Mouse (Mus musculus): ENCODE data around the gene Cyp21a1. TPM values are rescaled to one million over a fixed set of nuclear protein-coding genes. Genes with fewer than 3 reads are reported as not detected.
"Not testable (repeated sequence)": the region's sequence is repeated elsewhere in the genome, so short reads cannot be mapped to it uniquely, and the experiment has no call there.

Cyp21a1 gene
- polyA plus RNA-seq, 1 experiment from 2014 or later = 4.9 TPM

DNA sequence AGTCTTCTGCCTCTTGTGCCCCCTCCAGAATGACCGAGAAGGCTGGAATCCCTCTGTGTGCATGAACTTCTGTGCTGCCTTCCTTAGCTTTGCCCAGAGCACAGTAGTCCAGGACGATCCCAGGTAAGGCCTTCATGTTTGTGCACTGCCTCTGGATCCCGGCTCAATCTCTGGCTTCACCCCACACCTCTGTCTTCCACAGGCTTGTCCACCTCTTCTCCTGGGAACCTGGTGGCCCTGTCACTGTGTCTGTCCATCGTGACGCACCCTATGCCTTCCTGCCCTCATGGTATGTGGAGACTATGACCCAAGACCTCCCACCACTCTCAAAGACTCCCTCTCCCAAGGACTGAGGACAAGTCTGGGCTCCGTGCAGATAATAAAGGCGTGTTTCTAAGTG lies 34.4 kb upstream of the Cyp21a1 start:
- Histone ChIP-seq H3K27me3 (ENCODE audit: control insufficient read depth, insufficient read depth, low read depth, low read length) (no peaks in the 10 kb centered on the region), H3K4me1 (ENCODE audit: control insufficient read depth, low read depth, low read length) (peaks cover 39% of the 10 kb centered on the region), H3K36me3 (ENCODE audit: control insufficient read depth, insufficient read depth) (peaks cover 31% of the 10 kb centered on the region), H3K4me2 (ENCODE audit: low read depth, low read length) (no peak overlapping the region), H3K9me3 (replicated peaks; ENCODE audit: control insufficient read depth, low read length) (no peaks in the 10 kb centered on the region), H3K27ac (ENCODE audit: low read length) (peak overlapping the region; percentile 14; the same call in 1 of the 2 replicates), H3K4me3 (ENCODE audit: low read depth, low read length) (no peak overlapping the region), H3K9ac (ENCODE audit: low read depth, low read length) (no peak overlapping the region)
- ATAC-seq (ENCODE audit: low read depth) = no peak
- WGBS (ENCODE audit: insufficient replicate concordance) = 82% methylated on average over 7 of the region's 7 CpGs

DNA sequence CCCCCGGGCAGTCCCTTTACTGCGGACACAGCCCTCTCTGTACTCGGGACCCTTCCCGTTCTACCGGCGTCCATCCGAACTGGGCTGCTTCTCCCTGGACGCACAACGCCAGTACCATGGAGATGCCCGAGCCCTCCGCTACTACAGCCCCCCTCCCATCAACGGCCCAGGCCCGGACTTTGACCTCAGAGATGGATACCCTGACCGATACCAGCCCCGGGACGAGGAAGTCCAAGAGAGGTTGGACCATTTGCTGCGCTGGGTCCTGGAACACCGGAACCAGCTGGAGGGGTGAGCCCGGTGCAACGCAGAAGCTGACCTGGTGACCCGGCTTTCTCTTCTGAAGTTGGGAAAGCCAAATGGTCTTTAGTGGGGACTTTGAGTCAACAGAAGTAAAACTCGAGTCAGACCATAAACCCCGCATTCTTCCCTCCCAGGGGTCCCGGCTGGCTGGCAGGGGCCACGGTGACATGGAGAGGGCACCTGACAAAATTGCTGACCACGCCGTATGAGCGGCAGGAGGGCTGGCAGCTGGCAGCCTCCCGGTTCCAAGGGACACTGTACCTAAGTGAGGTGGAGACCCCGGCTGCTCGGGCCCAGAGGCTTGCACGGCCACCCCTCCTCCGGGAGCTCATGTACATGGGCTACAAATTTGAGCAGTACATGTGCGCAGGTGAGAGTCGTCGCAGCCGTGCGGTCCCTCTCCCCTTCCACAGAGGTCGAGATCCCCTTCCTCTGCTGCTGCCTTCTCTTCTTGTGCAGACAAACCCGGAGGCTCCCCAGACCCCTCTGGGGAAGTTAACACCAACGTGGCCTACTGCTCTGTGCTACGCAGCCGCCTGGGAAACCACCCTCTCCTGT lies 33.3 kb upstream of the Cyp21a1 start:
- Histone ChIP-seq H3K4me3 (ENCODE audit: low read depth, low read length) (peak overlapping the region; percentile 94), H3K9ac (ENCODE audit: low read depth, low read length) (peak overlapping the region; percentile 85), H3K4me1 (ENCODE audit: control insufficient read depth, low read depth, low read length) (peaks cover 39% of the 10 kb centered on the region), H3K27ac (ENCODE audit: low read length) (peak overlapping the region; percentile 87), H3K9me3 (replicated peaks; ENCODE audit: control insufficient read depth, low read length) (no peaks in the 10 kb centered on the region), H3K4me2 (ENCODE audit: low read depth, low read length) (peak overlapping the region; percentile 98), H3K27me3 (ENCODE audit: control insufficient read depth, insufficient read depth, low read depth, low read length) (no peaks in the 10 kb centered on the region), H3K36me3 (ENCODE audit: control insufficient read depth, insufficient read depth) (peaks cover 26% of the 10 kb centered on the region)
- 36% methylated on average over 43 of the region's 43 CpGs for WGBS (ENCODE audit: insufficient replicate concordance)
- no peak for ATAC-seq (ENCODE audit: low read depth)

DNA sequence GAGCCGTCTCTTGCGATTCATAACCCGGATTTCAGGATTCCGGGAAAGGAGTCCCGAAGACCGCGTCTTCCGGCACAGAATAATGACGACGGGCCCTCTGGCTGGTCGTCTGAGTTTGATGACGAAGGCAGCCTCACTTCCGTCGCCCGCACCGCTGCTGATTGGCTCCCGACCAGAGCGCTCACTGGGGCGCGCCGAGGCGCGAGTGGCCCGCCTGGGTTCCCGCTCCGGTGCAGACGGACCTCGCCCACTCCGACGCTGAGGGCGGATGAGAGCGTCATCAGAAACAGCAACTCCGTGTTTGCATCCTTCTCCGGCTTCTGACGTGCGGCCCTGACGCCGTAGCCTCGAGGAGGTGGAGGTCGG lies 32.5 kb upstream of the Cyp21a1 start, which contains the start of the genes Stk19 and Dxo:
TSS of gene Stk19 (minus strand) at position 90 of the 366 bp plus-strand sequence.
TSS of gene Dxo (plus strand) at position 164 of the 366 bp plus-strand sequence.
- Histone ChIP-seq H3K27me3 (ENCODE audit: control insufficient read depth, insufficient read depth, low read depth, low read length) (no peaks in the 10 kb centered on the region), H3K9ac (ENCODE audit: low read depth, low read length) (peak within 1 kb of the TSS; percentile 85), H3K27ac (ENCODE audit: low read length) (peak within 1 kb of the TSS; percentile 87), H3K36me3 (ENCODE audit: control insufficient read depth, insufficient read depth) (peaks cover 26% of the 10 kb centered on the region), H3K4me3 (ENCODE audit: low read depth, low read length) (peak within 1 kb of the TSS; percentile 94), H3K9me3 (replicated peaks; ENCODE audit: control insufficient read depth, low read length) (no peaks in the 10 kb centered on the region), H3K4me2 (ENCODE audit: low read depth, low read length) (peak within 1 kb of the TSS; percentile 98), H3K4me1 (ENCODE audit: control insufficient read depth, low read depth, low read length) (peaks cover 39% of the 10 kb centered on the region)
- peak; percentile 95 for ATAC-seq (ENCODE audit: low read depth)
- under 1% methylated on average over 40 of the region's 40 CpGs for WGBS (ENCODE audit: insufficient replicate concordance)

DNA sequence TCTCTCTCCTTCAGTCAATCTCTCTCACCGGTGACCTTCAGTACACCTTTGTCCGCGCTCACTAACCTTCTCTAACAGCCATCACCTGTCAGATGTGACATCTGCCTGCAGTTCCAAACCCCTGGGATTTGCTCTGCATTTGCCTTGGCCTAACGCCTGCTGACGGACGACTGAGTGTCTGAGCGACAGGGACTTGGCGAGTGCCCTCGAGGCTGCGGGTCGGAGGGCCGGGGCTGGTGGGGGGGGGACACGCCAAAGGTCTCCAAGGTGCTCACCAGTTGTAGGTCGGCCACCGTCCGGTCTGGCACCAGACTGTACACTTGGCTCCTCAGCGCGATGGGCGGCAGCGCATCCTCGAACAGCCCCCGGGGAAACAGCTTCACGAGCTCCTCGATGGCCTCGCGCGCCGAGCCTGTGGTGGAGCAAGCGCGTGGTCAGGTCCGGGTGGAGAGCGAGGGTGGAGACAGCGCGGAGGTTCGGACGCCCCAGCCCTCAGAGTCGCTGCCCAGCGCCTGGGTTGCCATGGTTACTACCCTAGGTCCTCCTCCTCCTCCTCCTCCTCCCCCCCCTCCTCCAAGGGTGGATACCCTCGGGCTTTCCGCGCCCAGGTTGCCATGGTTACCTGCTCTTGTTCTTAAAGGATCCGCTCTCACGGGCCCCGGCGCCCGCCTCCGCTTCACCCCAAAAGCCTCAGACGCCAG lies 31.9 kb upstream of the Cyp21a1 start:
- peaks cover 22% of the 10 kb centered on the region for H3K36me3 ChIP-seq (ENCODE audit: control insufficient read depth, insufficient read depth)
- H3K4me1 ChIP-seq (ENCODE audit: control insufficient read depth, low read depth, low read length) = peaks cover 34% of the 10 kb centered on the region
- H3K4me2 ChIP-seq (ENCODE audit: low read depth, low read length) = peak overlapping the region; percentile 98
- peak; percentile 79 for ATAC-seq (ENCODE audit: low read depth)
- H3K4me3 ChIP-seq (ENCODE audit: low read depth, low read length) = peak overlapping the region; percentile 94
- 5% methylated on average over 47 of the region's 48 CpGs for WGBS (ENCODE audit: insufficient replicate concordance)
- H3K9me3 ChIP-seq (replicated peaks; ENCODE audit: control insufficient read depth, low read length) = no peaks in the 10 kb centered on the region
- peak overlapping the region; percentile 81 for H3K27ac ChIP-seq (ENCODE audit: low read length)
- no peaks in the 10 kb centered on the region for H3K27me3 ChIP-seq (ENCODE audit: control insufficient read depth, insufficient read depth, low read depth, low read length)
- H3K9ac ChIP-seq (ENCODE audit: low read depth, low read length) = peak overlapping the region; percentile 70

DNA sequence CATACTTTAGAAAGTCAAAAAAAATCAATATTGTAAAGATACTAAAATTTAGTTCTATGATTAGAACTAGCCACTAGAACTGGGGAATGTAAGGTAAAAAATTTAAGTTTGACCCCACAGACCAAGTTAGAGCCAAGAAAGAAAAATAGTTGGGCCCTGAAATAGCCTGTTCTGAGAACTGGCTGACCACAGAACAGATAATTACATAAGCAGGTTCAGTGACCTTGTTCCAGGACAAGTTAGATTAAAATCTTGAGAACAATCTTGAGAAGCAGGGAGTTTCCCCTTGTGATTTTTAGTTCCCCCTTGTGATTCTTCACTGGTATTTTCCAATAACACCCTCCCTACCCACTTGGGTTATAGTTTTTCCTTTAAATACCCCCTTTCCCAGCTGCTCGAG lies 26.4 kb upstream of the Cyp21a1 start:
- not testable (repeated sequence) for H3K4me2 ChIP-seq (ENCODE audit: low read depth, low read length); ATAC-seq (ENCODE audit: low read depth); H3K9me3 ChIP-seq (replicated peaks; ENCODE audit: control insufficient read depth, low read length); H3K4me1 ChIP-seq (ENCODE audit: control insufficient read depth, low read depth, low read length); H3K4me3 ChIP-seq (ENCODE audit: low read depth, low read length); H3K9ac ChIP-seq (ENCODE audit: low read depth, low read length); H3K27me3 ChIP-seq (ENCODE audit: control insufficient read depth, insufficient read depth, low read depth, low read length); H3K27ac ChIP-seq (ENCODE audit: low read length)
- 67% methylated on average over 1 of the region's 1 CpGs for WGBS (ENCODE audit: insufficient replicate concordance)
- peaks cover 12% of the 10 kb centered on the region for H3K36me3 ChIP-seq (ENCODE audit: control insufficient read depth, insufficient read depth)

DNA sequence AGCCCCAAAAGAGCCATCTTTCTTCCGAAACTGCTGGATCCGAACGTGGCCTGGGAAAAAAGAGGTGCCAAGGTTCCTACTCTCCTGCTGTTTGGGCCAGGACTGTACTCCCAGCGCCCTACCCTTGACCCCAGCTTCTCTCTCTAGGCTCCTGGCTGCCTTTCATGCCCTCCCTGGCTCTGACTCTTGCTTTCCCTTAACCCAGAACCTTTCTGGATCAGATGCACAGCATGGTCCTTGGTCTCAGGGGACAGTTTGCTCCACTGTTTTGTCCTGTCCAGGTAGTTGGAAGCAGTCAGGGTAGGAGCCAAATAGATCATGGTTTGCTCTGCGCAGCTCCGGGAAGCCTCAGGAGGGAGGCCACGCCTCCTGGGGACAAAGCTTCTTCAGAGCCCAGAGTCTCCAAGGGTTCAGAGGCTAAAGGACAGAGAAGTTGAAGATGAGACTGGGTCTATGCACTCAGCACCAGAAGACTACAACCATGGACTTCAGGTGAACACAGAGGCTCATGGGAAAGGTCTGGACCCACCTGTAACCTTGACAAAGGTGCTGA lies 10.5 kb upstream of the Cyp21a1 start:
- WGBS (ENCODE audit: insufficient replicate concordance) = 59% methylated on average over 7 of the region's 7 CpGs
- Histone ChIP-seq H3K4me1 (ENCODE audit: control insufficient read depth, low read depth, low read length) (no peaks in the 10 kb centered on the region; the same call in 1 of the 2 replicates), H3K4me3 (ENCODE audit: low read depth, low read length) (no peak overlapping the region), H3K27me3 (ENCODE audit: control insufficient read depth, insufficient read depth, low read depth, low read length) (no peaks in the 10 kb centered on the region), H3K9ac (ENCODE audit: low read depth, low read length) (no peak overlapping the region), H3K27ac (ENCODE audit: low read length) (no peak overlapping the region), H3K9me3 (replicated peaks; ENCODE audit: control insufficient read depth, low read length) (no peaks in the 10 kb centered on the region), H3K36me3 (ENCODE audit: control insufficient read depth, insufficient read depth) (no peaks in the 10 kb centered on the region), H3K4me2 (ENCODE audit: low read depth, low read length) (no peak overlapping the region)
- ATAC-seq (ENCODE audit: low read depth) = no peak

DNA sequence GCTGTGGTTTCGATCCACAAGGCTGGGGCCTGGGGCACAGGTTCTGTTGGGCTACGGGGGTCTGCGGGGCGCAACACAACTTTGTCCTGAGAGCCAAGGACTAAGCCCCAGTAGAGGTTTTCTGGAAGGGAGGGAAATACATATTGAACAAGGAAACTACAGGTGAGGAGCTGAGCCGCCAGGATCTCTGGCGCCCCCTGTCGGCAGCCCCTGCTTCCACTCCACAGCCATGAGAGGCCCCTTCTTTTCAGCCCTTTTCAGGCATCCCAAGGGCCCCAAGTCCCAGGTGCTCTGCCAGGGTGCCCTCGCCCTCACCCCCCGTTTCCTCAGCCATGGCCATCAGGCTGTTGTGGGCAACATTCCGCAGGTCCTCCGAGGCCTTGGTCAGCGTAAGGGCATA lies 9.4 kb upstream of the Cyp21a1 start:
- H3K4me3 ChIP-seq (ENCODE audit: low read depth, low read length) = not testable (repeated sequence)

DNA sequence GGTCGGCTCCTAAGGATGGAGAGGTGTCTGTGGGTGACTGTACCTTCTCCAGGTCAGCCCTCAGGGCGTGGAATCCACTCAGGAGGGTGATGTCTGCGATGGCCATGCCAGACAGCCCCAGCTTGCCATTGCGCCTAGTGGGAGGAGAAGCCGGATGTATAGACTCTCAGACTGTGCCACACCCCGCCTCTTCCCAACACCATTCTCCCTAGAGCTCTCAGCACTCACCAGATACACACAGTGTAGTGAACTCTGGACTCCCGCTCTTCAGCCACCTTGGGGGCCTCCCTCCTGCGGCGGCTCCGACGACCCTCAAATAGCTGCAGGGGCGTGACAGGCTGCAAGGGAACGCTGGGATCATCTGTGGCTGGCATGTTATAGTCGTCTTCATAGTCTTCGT lies 6.9 kb upstream of the Cyp21a1 start:
- Histone ChIP-seq H3K4me2 (ENCODE audit: low read depth, low read length) (no peak overlapping the region), H3K9ac (ENCODE audit: low read depth, low read length) (no peak overlapping the region), H3K27ac (ENCODE audit: low read length) (no peak overlapping the region), H3K9me3 (replicated peaks; ENCODE audit: control insufficient read depth, low read length) (no peaks in the 10 kb centered on the region), H3K36me3 (ENCODE audit: control insufficient read depth, insufficient read depth) (no peaks in the 10 kb centered on the region), H3K4me1 (ENCODE audit: control insufficient read depth, low read depth, low read length) (no peaks in the 10 kb centered on the region; the same call in 1 of the 2 replicates), H3K4me3 (ENCODE audit: low read depth, low read length) (no peak overlapping the region), H3K27me3 (ENCODE audit: control insufficient read depth, insufficient read depth, low read depth, low read length) (no peaks in the 10 kb centered on the region)
- 53% methylated on average over 15 of the region's 15 CpGs for WGBS (ENCODE audit: insufficient replicate concordance)
- ATAC-seq (ENCODE audit: low read depth) = no peak

More for the DNA sequence above, 9.4 kb upstream of the Cyp21a1 start:
- H3K27ac ChIP-seq (ENCODE audit: low read length); H3K27me3 ChIP-seq (ENCODE audit: control insufficient read depth, insufficient read depth, low read depth, low read length); H3K9ac ChIP-seq (ENCODE audit: low read depth, low read length); ATAC-seq (ENCODE audit: low read depth); H3K4me2 ChIP-seq (ENCODE audit: low read depth, low read length); H3K4me1 ChIP-seq (ENCODE audit: control insufficient read depth, low read depth, low read length); H3K9me3 ChIP-seq (replicated peaks; ENCODE audit: control insufficient read depth, low read length); H3K36me3 ChIP-seq (ENCODE audit: control insufficient read depth, insufficient read depth): not testable (repeated sequence)
- 53% methylated on average over 12 of the region's 12 CpGs for WGBS (ENCODE audit: insufficient replicate concordance)
